Mouse (Mus musculus) megakaryocyte, embryonic 14.5 days (primary cell): ENCODE measurements around the gene Btg4.

ENCODE experiments used
- FLI1 ChIP-seq: IDR thresholded peaks from 2 replicates; pipeline ENCODE4 v1.6.1; 2012; ENCODE audit warnings: low read length, inconsistent platforms, mixed read lengths
- GATA1 ChIP-seq: IDR thresholded peaks from 3 replicates; pipeline ENCODE4 v1.6.1; 2012; ENCODE audit warnings: mixed read lengths, low read length, inconsistent platforms, borderline replicate concordance

GRCm38 (mm10) chr9:51031603-51032002, 29.1 kb upstream of the Btg4 start:
- no peak for TF ChIP-seq GATA1
- no peak for TF ChIP-seq FLI1
